Mouse (Mus musculus) MEL (cell line): Measurements from ENCODE around the gene Hcrtr1. TPM values are rescaled to one million over a fixed set of nuclear protein-coding genes. Genes with fewer than 3 reads are reported as not detected.

Source experiments
- DNase-seq: peaks from one replicate; pipeline ENCODE4 v3.0.0; 2011; ENCODE audit warnings: low read depth, low spot score
- H3K27ac ChIP-seq: 2 replicates; pipeline ENCODE4 v1.5.1; 2012; ENCODE audit warnings: low read depth, mild to moderate bottlenecking, control low read depth, low read length, moderate library complexity; ENCODE audit not compliant: control insufficient read depth
- H3K27me3 ChIP-seq, 2 experiments: fragments of 150-350 bp in 1 of 2; sonication (generic) in 1 of 2; 2 replicates each; pipeline ENCODE4 v1.6.1; 2012; ENCODE audit warnings: low read length in 2 of 2, mild to moderate bottlenecking in 2 of 2, improper control_type of control experiment in 1 of 2, moderate library complexity in 1 of 2; ENCODE audit not compliant: insufficient read depth in 2 of 2, control insufficient read depth in 1 of 2
- H3K36me3 ChIP-seq, 2 experiments: 2 replicates each; pipeline ENCODE4 v1.6.1; 2012 to 2014; ENCODE audit warnings: low read length in 2 of 2, improper control_type of control experiment in 1 of 2, inconsistent platforms in 1 of 2, mild to moderate bottlenecking in 1 of 2; ENCODE audit not compliant: insufficient read depth in 2 of 2, control insufficient read depth in 1 of 2
- H3K4me1 ChIP-seq, 2 experiments: fragments of 150-350 bp in 1 of 2; sonication (generic) in 1 of 2; 2 replicates each; pipeline ENCODE4 v1.6.1; 2012; ENCODE audit warnings: low read length in 2 of 2, improper control_type of control experiment in 1 of 2, mild to moderate bottlenecking in 1 of 2; ENCODE audit not compliant: insufficient read depth in 2 of 2, control insufficient read depth in 1 of 2
- H3K4me3 ChIP-seq, 2 experiments: fragments of 150-350 bp in 1 of 2; sonication (generic) in 1 of 2; 2 replicates each; pipeline ENCODE4 v1.5.1; 2012; ENCODE audit warnings: low read depth in 2 of 2, low read length in 2 of 2, mild to moderate bottlenecking in 2 of 2, moderate library complexity in 2 of 2, control low read depth in 1 of 2, improper control_type of control experiment in 1 of 2; ENCODE audit not compliant: control insufficient read depth in 1 of 2, insufficient read depth in 1 of 2
- H3K79me2 ChIP-seq: 2 replicates; pipeline ENCODE4 v1.6.1; 2012; ENCODE audit warnings: mild to moderate bottlenecking, low read length, moderate library complexity; ENCODE audit not compliant: control insufficient read depth, poor library complexity, insufficient read depth
- H3K9ac ChIP-seq: 2 replicates; pipeline ENCODE4 v1.6.1; 2012; ENCODE audit warnings: low read depth, mild to moderate bottlenecking, control low read depth, low read length, moderate library complexity; ENCODE audit not compliant: control insufficient read depth, poor library complexity, severe bottlenecking
- H3K9me3 ChIP-seq: fragments of 150-350 bp; sonication (generic); replicated peaks from 2 replicates; pipeline ENCODE4 v1.6.1; 2012; ENCODE audit warnings: mild to moderate bottlenecking, low read length, improper control_type of control experiment, moderate library complexity; ENCODE audit not compliant: insufficient read depth
- BHLHE40 ChIP-seq: IDR thresholded peaks from 2 replicates; pipeline ENCODE4 v1.6.1; 2012; ENCODE audit warnings: low read depth, mild to moderate bottlenecking, inconsistent platforms, low read length, improper control_type of control experiment, borderline replicate concordance
- CHD2 ChIP-seq: IDR thresholded peaks from 2 replicates; pipeline ENCODE4 v1.6.1; 2011; ENCODE audit warnings: low read length, improper control_type of control experiment
- E2F4 ChIP-seq: IDR thresholded peaks from 2 replicates; pipeline ENCODE4 v1.6.1; 2011; ENCODE audit warnings: low read depth, low read length, improper control_type of control experiment, borderline replicate concordance
- ELF1 ChIP-seq: IDR thresholded peaks from 2 replicates; pipeline ENCODE4 v1.6.1; 2014; ENCODE audit warnings: low read depth, mild to moderate bottlenecking, inconsistent platforms, low read length, improper control_type of control experiment, moderate library complexity
- GABPA ChIP-seq: IDR thresholded peaks from 2 replicates; pipeline ENCODE4 v1.6.1; 2012; ENCODE audit warnings: low read depth, mild to moderate bottlenecking, inconsistent platforms, low read length, improper control_type of control experiment, moderate library complexity
- GATA1 ChIP-seq: IDR thresholded peaks from 2 replicates; pipeline ENCODE4 v1.6.1; 2011; ENCODE audit warnings: low read depth, low read length, improper control_type of control experiment
- HCFC1 ChIP-seq: IDR thresholded peaks from 2 replicates; pipeline ENCODE4 v1.6.1; 2012; ENCODE audit warnings: low read depth, mild to moderate bottlenecking, inconsistent platforms, low read length, improper control_type of control experiment, moderate library complexity
- JUND ChIP-seq: IDR thresholded peaks from 2 replicates; pipeline ENCODE4 v1.6.1; 2011; ENCODE audit warnings: low read depth, mild to moderate bottlenecking, improper control_type of control experiment, low read length
- KAT2A ChIP-seq: conservative IDR thresholded peaks from 2 replicates; pipeline ENCODE4 v1.6.1; 2012; ENCODE audit warnings: low read depth, low read length, improper control_type of control experiment, inconsistent platforms
- MAFK ChIP-seq: IDR thresholded peaks from 2 replicates; pipeline ENCODE4 v1.6.1; 2011; ENCODE audit warnings: low read depth, mild to moderate bottlenecking, low read length, improper control_type of control experiment, borderline replicate concordance
- MAX ChIP-seq: IDR thresholded peaks from 2 replicates; pipeline ENCODE4 v1.6.1; 2011; ENCODE audit warnings: low read length, improper control_type of control experiment
- MEF2A ChIP-seq: IDR thresholded peaks from 2 replicates; pipeline ENCODE4 v1.6.1; 2014; ENCODE audit warnings: low read depth, mild to moderate bottlenecking, inconsistent platforms, low read length, improper control_type of control experiment; ENCODE audit not compliant: poor library complexity, insufficient replicate concordance, severe bottlenecking; ENCODE audit errors: extremely low read depth
- MYB ChIP-seq: IDR thresholded peaks from 2 replicates; pipeline ENCODE4 v1.6.1; 2011; ENCODE audit warnings: mild to moderate bottlenecking, low read depth, low read length, improper control_type of control experiment
- MYC ChIP-seq: IDR thresholded peaks from 2 replicates; pipeline ENCODE4 v1.6.1; 2011; ENCODE audit warnings: low read depth, mild to moderate bottlenecking, low read length, improper control_type of control experiment, moderate library complexity
- NRF1 ChIP-seq: IDR thresholded peaks from 2 replicates; pipeline ENCODE4 v1.6.1; 2014; ENCODE audit warnings: low read depth, mild to moderate bottlenecking, inconsistent platforms, low read length, improper control_type of control experiment, moderate library complexity; ENCODE audit not compliant: poor library complexity, insufficient read depth, severe bottlenecking
- POLR2AphosphoS5 ChIP-seq: IDR thresholded peaks from 2 replicates; pipeline ENCODE4 v1.6.1; 2012; ENCODE audit warnings: low read depth, borderline replicate concordance, mild to moderate bottlenecking, inconsistent platforms, low read length, moderate library complexity, mixed read lengths
- SMC3 ChIP-seq: IDR thresholded peaks from 2 replicates; pipeline ENCODE4 v1.6.1; 2011; ENCODE audit warnings: low read depth, low read length, improper control_type of control experiment
- TAL1 ChIP-seq: IDR thresholded peaks from 2 replicates; pipeline ENCODE4 v1.6.1; 2012; ENCODE audit warnings: mild to moderate bottlenecking, inconsistent platforms, low read length, moderate library complexity, mixed read lengths
- UBTF ChIP-seq: IDR thresholded peaks from 2 replicates; pipeline ENCODE4 v1.6.1; 2012; ENCODE audit warnings: low read depth, mild to moderate bottlenecking, inconsistent platforms, low read length, improper control_type of control experiment, moderate library complexity, borderline replicate concordance; ENCODE audit not compliant: insufficient read depth
- USF2 ChIP-seq, 2 experiments: IDR thresholded peaks; 2 replicates each; pipeline ENCODE4 v1.6.1; 2011 to 2012; ENCODE audit warnings: improper control_type of control experiment in 2 of 2, low read length in 2 of 2, borderline replicate concordance in 1 of 2, inconsistent platforms in 1 of 2, low read depth in 1 of 2, mild to moderate bottlenecking in 1 of 2; ENCODE audit not compliant: insufficient read depth in 1 of 2
- ZKSCAN1 ChIP-seq: IDR thresholded peaks from 2 replicates; pipeline ENCODE4 v1.6.1; 2012; ENCODE audit warnings: low read depth, mild to moderate bottlenecking, inconsistent platforms, low read length, improper control_type of control experiment, moderate library complexity
- ZMIZ1 ChIP-seq: IDR thresholded peaks from 2 replicates; pipeline ENCODE4 v1.6.1; 2012; ENCODE audit warnings: low read depth, mild to moderate bottlenecking, inconsistent platforms, low read length, improper control_type of control experiment, moderate library complexity
- polyA plus RNA-seq, 2 experiments: library from polyadenylated mRNA; stranded (reverse) in 1 of 2; unstranded in 1 of 2; fragments of >175 nt in 1 of 2; fragments of >200 nt in 1 of 2; gene quantifications; 2 replicates each; pipeline versions ENCODE4 v1.2.1 to v1.2.4; 2012; ENCODE audit warnings: low replicate concordance in 2 of 2, low read depth in 1 of 2; ENCODE audit not compliant: insufficient read length in 2 of 2, insufficient read depth in 1 of 2, missing spikeins in 1 of 2
- total RNA-seq: library from RNA; depleted of rRNA; stranded (reverse); fragments of 300-350 nt; gene quantifications from 2 replicates; pipeline ENCODE4 v1.2.3, GENCODE M21; 2012

Hcrtr1 gene
- total and polyA plus RNA-seq, 3 experiments, result not detected

DNA sequence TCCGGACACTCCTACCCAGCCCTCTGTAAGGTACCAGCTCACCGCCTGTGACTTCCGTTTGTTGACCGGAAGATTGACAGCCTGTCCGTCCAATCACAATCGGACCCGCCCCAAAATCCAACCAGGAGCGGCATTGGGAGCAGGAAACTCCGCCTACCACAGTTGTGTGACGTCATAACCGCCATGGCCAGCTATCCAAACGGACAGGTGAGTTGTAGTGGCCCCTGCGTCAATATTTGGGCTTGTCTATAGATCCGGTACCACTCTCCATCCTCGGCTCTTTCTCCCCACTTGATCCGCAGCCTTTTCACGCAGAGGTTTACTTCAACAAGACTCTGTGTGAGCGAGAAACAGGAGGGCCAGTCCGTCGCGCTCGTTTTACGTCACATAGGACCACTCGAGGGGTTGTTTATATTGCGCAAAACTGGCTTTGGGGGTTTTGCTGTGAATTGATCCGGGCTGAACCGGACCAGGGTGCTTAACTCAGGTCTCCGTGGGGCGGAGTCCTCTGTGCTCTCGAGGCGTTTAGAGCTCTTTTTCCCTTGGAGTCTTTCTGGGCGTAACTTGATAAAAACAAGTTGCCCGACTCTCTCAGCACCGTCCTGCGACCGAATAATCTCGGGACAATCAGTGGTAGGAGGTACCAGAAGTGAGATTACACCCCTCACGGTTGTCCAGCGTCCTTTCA is 31.6 kb downstream of the Hcrtr1 start (continued):
- TF ChIP-seq MYC, result 0 out of 2 replicates have a peak, but pooled peaks have one; percentile 24
- TF ChIP-seq UBTF, result no peak
- 0 out of 2 replicates have a peak, but pooled peaks have one; percentile 20 for TF ChIP-seq ZMIZ1
- no peak for TF ChIP-seq SMC3
- peak; percentile 95 for TF ChIP-seq MYB
- no peak for TF ChIP-seq ZKSCAN1
- TF ChIP-seq JUND, result no peak
- peak; percentile 83 for TF ChIP-seq HCFC1
- TF ChIP-seq POLR2AphosphoS5, result no peak
- TF ChIP-seq TAL1, result no peak
- TF ChIP-seq MAX, result peak; percentile 63; the same call in 1 of the 2 replicates
- no peak for TF ChIP-seq MEF2A

DNA sequence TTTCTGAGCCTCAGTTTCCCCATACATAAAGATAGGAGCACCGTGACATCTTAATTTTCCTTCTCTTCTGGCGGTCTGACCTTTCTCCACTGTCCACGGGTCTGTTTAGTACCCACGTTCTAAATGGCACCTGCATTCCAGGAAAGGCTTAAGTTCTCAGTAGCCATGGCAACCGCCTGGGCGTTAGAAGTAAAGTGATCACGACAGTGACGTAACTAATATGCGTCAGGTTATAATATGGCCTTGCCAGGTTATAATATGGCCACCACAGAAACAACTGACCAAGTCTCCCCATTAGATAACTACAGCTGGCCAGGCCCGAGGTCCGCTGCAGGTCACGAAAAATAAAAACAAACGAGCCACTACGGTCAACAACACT is 32.1 kb downstream of the Hcrtr1 start:
- peak overlapping the region; percentile 36 for H3K27ac ChIP-seq

DNA sequence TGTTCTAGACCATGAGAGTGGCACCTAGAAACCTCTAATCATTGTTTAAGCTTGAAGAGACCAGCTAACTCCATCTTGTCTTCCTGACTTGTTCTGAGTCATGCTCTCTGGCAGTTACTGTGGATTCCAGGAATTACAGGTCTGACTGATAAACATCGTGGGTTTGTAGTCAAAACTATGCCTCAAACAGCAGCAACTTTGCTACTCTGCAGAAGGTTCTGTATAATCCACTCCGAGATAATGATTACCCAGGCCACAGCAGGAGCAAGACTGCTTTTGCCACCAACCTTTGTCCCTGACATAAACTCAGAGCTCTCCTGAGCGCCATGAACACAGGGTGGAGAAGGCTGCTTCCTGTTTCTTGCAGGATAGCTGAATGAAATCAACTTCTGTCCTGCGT is 34.6 kb downstream of the Hcrtr1 start:
- DNase-seq, result peak; percentile 43
- peak overlapping the region; percentile 43; the same call in 1 of the 2 replicates for H3K27ac ChIP-seq
- peaks cover 0 to 9% of the 10 kb centered on the region in 2 experiments; a peak in 2 of 4 replicates for H3K36me3 ChIP-seq
- peaks cover 0 to 15% of the 10 kb centered on the region in 2 experiments; a peak in 3 of 4 replicates for H3K4me1 ChIP-seq
- H3K4me3 ChIP-seq, result no peak overlapping the region
- no peak overlapping the region for H3K9ac ChIP-seq
- no peaks in the 10 kb centered on the region for H3K27me3 ChIP-seq
- no peaks in the 10 kb centered on the region for H3K9me3 ChIP-seq
- TF ChIP-seq GATA1 (no peak), ZMIZ1 (no peak), MAX (no peak), ELF1 (no peak), GABPA (no peak), E2F4 (no peak), CHD2 (no peak), JUND (no peak), MAFK (no peak), UBTF (no peak), KAT2A (no peak)
- H3K79me2 ChIP-seq, result no peaks in the 10 kb centered on the region; the same call in 1 of the 2 replicates

More for the DNA sequence above, 32.1 kb downstream of the Hcrtr1 start:
- no peaks in the 10 kb centered on the region; the same call in 1 of the 2 replicates for H3K79me2 ChIP-seq
- H3K4me3 ChIP-seq, result peak overlapping the region; percentile 88 to 93
- H3K4me1 ChIP-seq, result peaks cover 0 to 15% of the 10 kb centered on the region in 2 experiments; a peak in 3 of 4 replicates
- H3K36me3 ChIP-seq, result peaks cover 0 to 11% of the 10 kb centered on the region in 2 experiments; a peak in 2 of 4 replicates
- TF ChIP-seq UBTF, result no peak
- no peak for TF ChIP-seq SMC3
- no peak for TF ChIP-seq USF2 (IDR thresholded peaks at IDR 0.05; ENCODE audit: borderline replicate concordance in 1 of 2, insufficient read depth in 1 of 2, low read depth in 1 of 2, low read length in 2 of 2)
- no peak for TF ChIP-seq NRF1
- no peak for TF ChIP-seq BHLHE40
- no peaks in the 10 kb centered on the region for H3K9me3 ChIP-seq
- DNase-seq, result no peak
- H3K27me3 ChIP-seq, result no peaks in the 10 kb centered on the region
- peak overlapping the region; percentile 57 for H3K9ac ChIP-seq
